Mouse (Mus musculus): ENCODE measurements at regions not wholly inside any gene's neighbourhood (a gene's known extent, or its start where the extent isn't known, plus 50 kb on each side); places are given as distances from the start of the nearest gene placed in this dataset.

DNA sequence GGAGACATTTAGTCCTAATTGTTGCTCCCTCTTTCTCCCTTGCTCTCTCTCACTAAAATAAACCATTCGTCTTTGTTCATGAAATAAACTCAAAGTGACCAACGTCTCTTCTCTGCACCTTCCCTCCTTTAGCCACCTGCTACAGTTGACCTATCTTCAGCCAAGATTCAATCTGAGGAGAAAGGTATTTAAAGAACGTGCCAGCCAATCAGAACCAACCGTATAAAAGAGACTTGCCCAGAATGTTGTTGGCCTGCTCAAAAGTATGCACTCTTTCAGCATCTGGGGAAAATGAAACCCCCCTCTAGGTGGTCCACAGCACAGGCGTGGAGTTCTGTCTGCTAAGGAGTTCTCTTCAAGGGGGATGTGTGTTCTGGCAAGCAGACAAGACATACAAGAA is 60.0 kb upstream of the Fer start:
- no peak for DNase-seq

DNA sequence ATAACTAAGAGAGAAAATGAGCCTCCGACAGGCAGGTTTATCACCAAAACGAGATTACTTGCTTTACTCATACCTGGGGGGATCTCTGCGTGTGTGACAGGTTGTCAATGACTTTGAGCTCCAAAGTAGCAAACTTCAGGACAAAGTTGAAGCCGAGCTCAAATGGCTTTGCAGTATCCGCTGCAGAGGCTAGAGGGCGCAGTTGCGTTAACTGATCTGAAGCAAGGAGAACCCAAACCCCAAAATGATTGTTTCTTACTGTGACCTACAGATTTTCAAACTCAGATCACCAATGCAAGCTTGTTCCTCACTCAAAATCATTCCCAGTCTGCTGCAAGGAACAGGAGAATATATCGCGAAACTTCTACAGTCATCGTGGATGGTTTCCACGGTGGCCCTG is 59.3 kb upstream of the Fer start:
- peak; percentile 73 for DNase-seq

DNA sequence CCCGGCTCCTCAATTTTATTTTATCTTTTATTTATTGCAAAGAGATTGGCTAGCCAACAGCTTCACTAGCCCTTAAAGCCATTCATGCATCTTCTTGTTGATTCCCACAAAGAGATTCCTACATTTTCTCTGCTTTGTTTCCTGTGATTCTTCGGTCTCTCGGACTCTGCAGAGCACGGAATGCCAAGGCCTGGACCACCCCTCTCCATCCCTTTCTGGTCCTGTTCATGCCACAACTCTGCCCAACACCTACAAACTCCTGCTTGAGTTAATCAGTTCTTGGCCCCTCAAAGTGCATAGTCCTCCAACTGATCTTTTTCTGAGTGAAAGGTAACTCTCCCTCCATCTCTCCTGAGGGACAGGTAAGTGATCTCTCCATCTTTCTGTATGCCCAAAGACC is 58.4 kb upstream of the Fer start:
- no peak for DNase-seq

DNA sequence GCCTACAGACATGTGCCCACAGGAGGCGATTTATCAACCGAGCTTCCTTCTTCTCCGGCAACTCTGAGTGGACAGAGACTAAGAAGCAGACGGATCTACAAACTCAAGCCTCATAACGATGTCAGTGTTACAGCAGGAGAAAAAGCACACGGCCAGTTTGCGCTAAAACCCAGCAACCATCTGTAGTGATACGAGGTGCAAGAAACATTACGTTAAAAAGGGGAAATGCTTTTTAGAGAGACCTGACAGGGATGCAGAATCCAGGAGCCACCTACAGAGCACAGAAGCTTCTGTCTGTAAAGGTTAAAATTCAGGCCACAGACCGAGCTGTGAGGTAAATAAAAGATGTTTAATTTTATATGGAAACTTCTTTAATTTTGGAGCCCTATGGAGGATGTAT is 56.5 kb upstream of the Fer start:
- DNase-seq, result no peak

DNA sequence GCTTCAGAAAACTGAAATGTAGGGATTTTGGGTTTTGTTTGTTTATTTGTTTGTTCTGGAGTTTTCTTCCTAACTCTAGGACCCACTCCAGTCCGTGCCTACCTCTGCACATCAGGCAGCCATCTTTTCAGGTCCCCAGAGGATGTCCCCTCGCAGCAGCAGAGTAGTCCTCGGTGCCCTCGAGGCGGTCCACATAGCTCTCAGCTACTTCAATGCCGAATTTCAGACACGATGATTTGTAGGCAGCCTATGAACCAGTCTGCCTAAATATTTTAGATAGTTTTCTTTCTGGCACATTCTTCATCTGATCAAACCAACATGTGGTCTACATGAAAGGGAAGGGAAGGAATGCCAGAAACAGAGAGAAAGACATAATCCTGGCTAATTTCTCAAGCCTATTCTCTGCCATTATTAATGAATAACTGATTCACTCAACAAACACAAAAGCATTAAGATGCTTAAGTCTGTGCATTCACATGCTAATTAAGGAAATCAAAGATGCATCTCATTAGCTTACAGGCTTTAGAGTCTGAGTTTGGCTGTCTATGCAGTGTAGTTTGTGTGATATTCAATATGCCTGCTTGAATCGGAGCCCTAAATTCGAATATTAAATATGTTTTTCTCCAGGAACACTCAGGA is 55.2 kb upstream of the Fer start:
- DNase-seq, result no peak

DNA sequence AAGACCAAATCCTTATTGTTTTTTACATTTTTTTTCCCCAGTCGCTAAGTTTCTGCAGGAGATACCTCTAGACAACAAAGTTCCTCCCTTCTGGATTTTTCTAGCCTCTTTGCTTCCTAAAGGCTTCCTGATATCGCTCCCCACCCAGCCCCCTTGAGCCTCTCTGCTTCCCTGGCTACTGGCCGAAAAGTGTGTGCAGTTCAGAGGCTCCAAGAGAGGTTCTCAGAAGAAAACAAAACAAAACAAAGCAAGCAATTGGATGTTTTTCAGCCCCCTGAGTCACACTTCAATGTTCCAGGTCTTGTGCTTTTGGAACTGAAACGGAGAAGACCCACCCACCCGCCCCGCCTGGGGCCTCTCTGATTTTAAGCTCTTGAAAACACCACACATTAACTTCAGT is 54.1 kb upstream of the Fer start:
- no peak for DNase-seq

DNA sequence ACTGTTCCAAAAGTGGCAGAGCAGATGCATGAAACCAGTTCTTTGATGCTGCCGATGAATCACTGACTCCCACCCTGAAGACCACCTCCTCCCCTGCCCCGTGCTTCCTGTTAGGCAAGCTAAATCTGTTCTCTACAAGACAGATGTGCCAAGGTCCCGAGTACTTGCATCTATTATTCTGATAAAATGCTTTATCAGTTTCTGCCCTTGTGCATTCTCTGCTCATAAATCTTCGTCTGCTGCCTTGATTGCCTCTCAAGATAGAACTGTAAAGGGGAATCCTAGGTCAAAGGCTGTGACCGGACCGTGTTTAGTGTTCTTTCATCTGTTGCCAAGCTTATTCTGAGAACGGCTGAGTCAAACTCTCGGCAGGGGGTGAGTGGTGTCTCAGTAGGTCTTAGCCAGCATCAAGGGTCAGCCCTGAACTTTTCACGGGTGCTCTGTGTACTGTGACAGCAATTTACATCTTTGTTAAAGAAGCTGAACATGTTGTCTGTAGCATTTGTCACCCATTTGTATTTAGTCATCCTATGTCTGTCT is 51.5 kb upstream of the Fer start:
- no peak for DNase-seq

DNA sequence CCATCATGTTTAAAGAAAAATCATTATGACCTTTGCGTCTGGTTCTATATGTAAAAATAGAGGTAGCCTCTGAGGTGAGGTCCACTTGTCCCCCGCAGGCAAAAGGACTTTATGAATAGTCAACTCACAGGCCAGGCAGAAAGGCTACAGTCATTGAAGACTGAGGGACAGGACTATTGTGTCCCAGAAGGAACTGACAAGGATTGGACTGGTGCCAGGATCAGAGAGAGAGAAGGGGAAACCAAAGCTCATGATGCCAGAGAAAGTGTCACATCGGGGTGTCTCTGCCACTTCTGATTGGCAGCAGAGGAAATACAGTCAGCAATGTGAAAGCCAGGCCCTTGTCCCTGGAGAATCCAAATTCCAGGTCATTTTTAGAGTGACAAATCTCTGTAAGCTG is 50.3 kb upstream of the Fer start:
- no peak for DNase-seq
